Mouse (Mus musculus) heart, postnatal 4 days (tissue): ENCODE results near the gene Dpysl5. TPM values are rescaled to one million over a fixed set of nuclear protein-coding genes. Genes with fewer than 3 reads are reported as not detected.

Experiments used
- DNase-seq: peaks from one replicate; pipeline ENCODE4 v3.0.0; 2021
- total RNA-seq, 2 experiments: library from RNA; stranded (reverse); gene quantifications; 2 replicates each; pipeline ENCODE4 v1.2.3; 2021

Gene Dpysl5
- total RNA-seq, 2 experiments from 2014 or later: 1.6 to 2.0 TPM

DNA sequence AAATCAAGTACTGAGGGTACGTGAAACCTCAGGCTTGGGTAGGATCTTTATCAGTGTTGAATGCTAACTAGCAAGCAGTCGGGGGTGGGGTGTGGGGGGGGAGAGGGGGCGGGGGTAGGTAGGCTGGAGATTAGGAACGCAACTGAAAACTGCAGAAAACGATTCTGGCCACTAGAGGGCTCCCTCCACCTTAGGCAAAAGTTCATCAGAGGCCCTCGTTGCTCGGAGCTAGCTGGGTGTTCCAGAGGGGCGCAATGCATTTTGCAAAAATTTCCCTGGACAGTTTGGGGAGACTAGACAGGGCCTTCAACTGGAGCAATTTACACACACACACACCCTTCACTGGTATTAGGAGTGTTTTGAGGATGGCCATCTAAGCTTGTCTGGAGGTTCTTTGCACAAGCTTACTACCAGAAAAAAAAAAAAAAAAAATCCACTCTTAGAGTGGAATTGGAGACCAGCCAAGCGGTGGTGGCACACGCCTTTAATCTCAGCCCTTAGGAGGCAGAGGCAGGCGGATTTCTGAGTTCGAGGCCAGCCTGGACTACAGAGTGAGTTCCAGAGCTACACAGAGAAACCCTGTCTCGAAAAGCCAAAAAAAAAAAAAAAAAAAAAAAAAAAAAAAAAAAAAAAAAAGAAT is 1.5 kb upstream of the Dpysl5 start:
- peak; percentile 85 for DNase-seq

GRCm38 (mm10) chr5:30710486-30710885 is 878 bp upstream of the Dpysl5 start:
- DNase-seq: no peak

DNA sequence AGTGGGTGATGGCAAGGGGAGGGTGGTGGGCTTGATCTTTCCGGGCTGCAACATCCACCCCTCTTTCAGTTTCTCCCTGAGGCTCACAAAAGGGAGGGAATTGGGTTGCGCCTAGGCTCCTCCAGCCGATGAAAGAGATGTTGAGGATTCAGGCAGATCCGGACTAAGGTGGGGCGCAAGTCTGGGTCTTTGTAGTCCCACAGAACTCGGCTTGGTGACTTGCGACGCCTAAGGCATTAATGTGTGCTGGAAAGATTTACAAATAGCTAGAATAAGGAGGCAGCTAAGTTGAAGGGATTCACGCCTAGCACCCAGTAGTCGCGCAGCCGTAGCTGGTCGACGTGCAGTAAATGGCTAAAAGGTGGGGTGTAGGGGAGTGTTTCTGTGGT is 632 bp downstream of the Dpysl5 start:
- no peak for DNase-seq

GRCm38 (mm10) chr5:30712441-30713298 is 1.3 kb downstream of the Dpysl5 start:
- DNase-seq: peak; percentile 16

DNA sequence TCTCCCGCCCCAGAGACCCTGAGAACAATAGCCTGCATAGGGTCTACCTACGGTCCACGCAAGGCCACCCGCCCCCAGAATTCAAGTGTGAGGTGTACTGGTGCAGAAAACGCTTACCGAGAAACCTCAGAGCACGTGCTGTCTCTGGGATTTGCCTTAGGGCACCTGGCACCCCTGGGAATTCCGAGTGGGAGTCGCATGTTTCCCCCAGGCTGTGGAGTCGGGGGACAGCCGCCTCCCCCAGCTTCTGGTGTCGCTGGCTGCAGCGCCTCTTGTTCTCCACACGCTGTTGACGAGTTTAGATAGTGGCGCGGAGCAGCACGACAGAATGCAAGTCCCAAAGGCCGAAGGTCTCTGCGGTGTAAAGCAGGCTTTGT is 1.9 kb downstream of the Dpysl5 start:
- DNase-seq: peak; percentile 17

- DNase-seq: no peak
Observed at GRCm38 (mm10) chr5:30713691-30714090, 2.3 kb downstream of the Dpysl5 start.

DNA sequence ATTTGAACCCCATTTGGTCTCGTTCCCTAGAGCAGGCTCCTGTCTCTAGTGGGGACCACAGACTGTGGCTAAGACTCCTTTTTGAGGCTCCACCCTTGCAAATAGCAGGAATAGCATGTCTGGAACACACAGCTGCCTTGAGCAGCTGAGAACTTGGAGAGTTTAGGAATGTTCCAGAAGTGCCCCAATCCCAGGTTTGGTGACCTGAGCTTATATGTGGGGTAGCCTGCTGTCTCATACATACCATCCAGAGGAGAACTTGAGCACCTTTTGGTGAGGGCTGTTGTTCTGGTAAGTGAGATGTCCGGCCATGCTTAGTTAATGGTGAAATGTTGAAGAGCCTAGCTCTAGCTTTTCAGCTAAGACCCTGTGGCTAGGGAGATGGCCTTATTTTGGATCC is 4.9 kb downstream of the Dpysl5 start:
- no peak for DNase-seq

GRCm38 (mm10) chr5:30717506-30717905 is 6.1 kb downstream of the Dpysl5 start:
- DNase-seq: no peak

- no peak for DNase-seq
Observed at GRCm38 (mm10) chr5:30717991-30718703, 6.8 kb downstream of the Dpysl5 start.

GRCm38 (mm10) chr5:30721935-30722334 is 10.6 kb downstream of the Dpysl5 start:
- no peak for DNase-seq

DNA sequence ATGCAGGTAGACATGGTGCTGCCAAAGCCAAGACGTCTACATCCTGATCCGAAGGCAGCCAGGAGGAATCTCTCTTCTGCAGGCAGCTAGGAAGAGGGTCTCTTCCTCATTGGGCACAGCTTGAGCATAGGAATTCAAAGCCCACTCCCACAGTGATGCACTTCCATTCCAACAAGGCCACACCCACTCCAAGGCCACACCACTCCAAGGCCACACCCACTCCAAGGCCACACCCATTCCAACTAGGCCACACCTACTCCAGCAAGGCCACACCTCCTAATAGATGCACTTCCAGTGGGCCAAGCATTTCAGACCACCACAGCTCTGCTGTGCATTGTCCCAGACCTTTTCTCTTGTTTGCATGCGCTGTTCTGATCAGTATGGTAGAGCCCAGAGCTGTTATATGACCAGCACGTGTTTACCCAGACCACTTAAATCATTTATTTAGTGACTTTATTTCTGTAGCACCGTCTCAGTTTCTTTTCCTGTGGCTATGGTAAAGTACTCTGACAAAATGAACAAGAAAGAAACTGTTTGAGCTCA is 14.9 kb downstream of the Dpysl5 start:
- no peak for DNase-seq

DNA sequence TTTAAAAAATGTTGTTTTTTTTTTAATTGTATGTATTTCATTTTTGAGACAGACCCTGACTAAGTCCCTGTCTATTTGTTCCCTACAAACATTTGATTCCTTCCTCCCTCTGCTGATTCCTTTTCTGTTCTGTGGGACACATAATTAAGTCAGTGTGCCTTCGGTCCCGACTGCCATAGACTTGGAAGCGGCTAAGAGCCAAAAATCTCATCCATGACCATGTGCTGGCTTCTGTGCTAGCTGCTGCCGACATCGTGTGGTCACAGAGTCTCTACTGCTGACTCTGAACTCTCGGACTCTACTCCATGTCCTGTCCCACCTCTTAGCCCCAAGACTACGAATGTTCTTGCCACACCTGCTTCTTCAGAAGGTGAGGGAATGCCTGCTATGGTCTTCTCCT is 21.1 kb downstream of the Dpysl5 start:
- no peak for DNase-seq

GRCm38 (mm10) chr5:30734666-30735065 is 23.3 kb downstream of the Dpysl5 start:
- DNase-seq: no peak

- DNase-seq: peak; percentile 15
Observed at GRCm38 (mm10) chr5:30738127-30738828, 26.9 kb downstream of the Dpysl5 start.

GRCm38 (mm10) chr5:30739595-30739994 is 28.2 kb downstream of the Dpysl5 start:
- no peak for DNase-seq

DNA sequence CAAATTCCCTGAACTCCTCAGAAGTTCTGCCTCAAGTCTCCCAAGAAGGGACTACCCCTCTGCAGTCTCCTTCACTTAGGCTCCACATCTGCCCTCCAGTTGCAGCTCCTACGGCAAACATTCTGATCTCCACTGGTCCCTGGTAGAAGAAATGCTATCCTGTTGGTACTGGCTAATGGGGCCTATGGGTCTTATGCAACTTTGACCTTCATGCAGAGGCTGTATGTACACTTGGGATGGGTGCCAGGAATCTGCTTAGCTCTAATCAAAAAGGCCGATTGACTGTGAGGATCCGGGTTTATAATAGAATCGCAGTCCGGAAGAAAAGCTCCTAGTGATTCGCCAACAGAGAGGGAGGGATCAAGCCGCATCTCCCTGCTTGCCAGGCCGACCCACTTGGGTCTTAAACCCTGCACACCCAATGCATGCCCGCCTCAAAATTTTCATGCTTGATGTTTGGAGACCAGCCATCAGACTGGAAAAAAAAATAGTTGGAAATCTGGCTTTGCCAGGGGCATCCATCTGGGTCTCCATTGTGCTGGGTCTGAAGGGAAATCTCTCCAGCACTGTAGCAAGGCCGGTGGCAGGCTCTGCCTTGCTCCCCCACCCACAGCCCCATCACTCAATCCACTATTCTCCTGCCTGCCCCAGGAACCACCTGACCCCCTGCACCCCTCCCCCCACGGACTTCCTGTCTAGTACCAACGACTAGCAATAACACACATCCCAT is 38.4 kb downstream of the Dpysl5 start:
- DNase-seq: no peak

DNA sequence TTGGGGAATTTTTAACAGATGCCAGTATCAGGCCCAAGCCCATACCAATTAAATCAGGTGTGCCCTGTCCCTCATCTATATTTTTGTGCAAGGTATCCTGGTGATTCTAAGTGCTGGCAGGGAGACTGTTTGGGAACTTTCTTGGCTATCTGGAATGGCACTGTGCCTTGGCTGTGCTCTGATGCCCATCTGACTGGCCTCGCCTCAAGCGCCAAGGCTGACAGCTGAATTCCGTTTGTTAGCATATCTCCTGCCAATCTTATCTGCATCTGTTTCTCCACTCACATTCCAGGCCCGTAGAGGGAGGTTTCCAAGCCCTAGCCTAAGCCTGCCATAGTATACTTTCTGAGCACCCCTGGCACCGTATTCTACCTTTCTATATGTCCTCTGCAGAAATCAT is 39.7 kb downstream of the Dpysl5 start:
- no peak for DNase-seq

GRCm38 (mm10) chr5:30753128-30753527 is 41.8 kb downstream of the Dpysl5 start:
- peak; percentile 36 for DNase-seq

GRCm38 (mm10) chr5:30755215-30755614 is 43.9 kb downstream of the Dpysl5 start:
- DNase-seq: no peak

DNA sequence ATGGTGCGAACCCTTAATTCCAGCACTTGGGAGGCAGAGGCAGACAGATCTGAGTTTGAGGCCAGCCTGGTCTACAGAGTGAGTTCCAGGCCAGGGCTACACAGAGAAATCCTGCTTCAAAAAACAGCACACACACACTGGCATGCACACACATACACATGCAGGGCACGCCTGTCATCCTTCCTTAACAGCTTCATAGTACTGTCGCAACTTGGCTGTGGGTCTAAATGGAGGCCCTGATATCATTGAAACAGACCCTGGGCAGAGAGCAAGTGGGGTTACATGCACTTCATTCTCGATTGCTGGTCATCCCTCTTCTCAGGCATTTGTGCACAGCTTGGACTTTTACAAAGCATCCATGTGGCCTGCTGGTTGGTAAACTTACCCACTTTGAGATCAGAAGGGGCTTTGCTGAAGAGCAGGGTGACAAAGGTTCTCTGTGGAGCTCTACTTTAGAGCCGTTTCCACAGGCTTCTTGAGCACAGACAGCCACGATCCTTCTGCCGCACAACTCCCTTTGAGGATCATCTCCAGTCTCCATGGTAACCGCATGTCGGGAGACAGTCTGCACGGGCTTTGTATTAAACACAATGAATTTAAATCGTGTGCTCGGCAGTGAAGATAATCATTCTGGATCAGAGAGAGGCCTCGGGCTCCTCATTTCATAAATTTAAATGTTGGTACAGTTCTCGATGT is 51.6 kb downstream of the Dpysl5 start:
- no peak for DNase-seq

DNA sequence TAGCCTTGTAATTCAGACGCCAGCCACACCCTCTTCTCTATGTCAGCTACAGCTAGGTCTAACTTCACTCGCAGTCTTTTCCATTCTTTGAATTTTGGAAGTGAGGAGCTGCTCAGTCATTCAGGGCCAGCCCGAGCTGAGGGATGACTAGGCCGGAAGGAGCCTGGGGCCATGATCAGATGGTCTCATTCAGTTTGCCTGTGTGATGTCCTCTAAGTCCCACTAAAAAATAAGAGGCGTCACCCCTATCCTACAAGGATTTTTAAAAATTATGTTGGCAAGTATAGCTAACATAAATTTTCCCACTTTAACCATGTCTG is 52.1 kb downstream of the Dpysl5 start:
- DNase-seq: no peak
